Comparison of ENCODE assay signal across 18 mouse cellular contexts in the genomic region with DNA sequence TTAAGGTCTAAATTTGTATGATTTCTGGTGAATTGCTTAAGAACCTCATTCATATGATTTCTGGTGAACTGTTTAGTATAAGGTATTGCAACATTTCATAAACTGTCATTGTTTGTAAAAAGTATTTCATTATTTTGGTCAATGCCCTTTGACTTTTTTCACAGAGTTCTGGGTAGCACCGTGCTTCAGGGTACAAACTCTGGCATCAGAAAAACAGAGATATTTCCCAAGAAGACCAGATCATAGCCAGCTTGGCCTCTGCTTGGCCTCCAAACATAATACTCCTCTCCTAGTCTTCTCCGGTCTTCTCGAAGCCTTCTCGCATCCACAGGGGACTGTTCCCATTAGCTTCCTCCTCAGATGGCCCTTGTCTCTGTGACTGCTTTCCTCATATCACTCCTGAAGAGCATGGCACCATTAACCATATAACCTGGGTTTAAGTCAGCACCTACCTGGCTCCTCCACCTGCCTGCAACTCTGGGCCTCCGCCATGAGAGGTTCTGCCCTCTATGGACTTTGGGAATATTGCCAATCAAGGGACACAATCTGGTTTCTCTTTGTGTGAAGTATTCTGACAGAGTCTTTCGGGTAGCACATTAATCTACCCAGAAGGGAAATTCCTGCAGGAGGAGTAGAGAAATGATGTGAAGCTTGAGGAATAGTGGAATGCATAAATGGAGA.
A peak's percentile ranks its signal among the peaks of the same experiment; 100 is the strongest.
DNase-seq lines count a peak whose midpoint lies in the region; ATAC-seq and TF ChIP-seq lines count a peak whose summit lies in the region.
"Had no signal": no experiment of that assay in that cellular context is flagged by ENCODE, and none has a peak within 500 bp of the region (broad histone marks: within the 10 kb centered on the region; RNA-seq: fewer than 3 reads in every experiment).

No protein-coding gene starts in this region.

- H3K36me3 ChIP-seq in hindbrain, embryonic 16.5 days (ENCODE audit: control insufficient read depth, insufficient read depth, low read length), result no peaks in the 10 kb centered on the region
- H3K36me3 ChIP-seq in hindbrain, embryonic 12.5 days, result no peaks in the 10 kb centered on the region
- H3K36me3 ChIP-seq in liver, postnatal 0 days (replicated peaks; ENCODE audit: insufficient read depth, low read length), result no peaks in the 10 kb centered on the region
- no peaks in the 10 kb centered on the region for H3K36me3 ChIP-seq in liver, embryonic 11.5 days (ENCODE audit: control insufficient read depth, insufficient read depth, low read length)
- H3K36me3 ChIP-seq: embryonic facial prominence, embryonic 15.5 days; heart, embryonic 12.5 days; hindbrain, embryonic 10.5 days; hindbrain, embryonic 15.5 days had no signal

- no peak for TF ChIP-seq EP300 in liver, postnatal 0 days (IDR thresholded peaks at IDR 0.05; ENCODE audit: low read depth)

- H3K27me3 ChIP-seq in hindbrain, embryonic 16.5 days (replicated peaks; ENCODE audit: control insufficient read depth, insufficient read depth, low read length), result no peaks in the 10 kb centered on the region
- H3K27me3 ChIP-seq in hindbrain, embryonic 12.5 days, result no peaks in the 10 kb centered on the region
- no peaks in the 10 kb centered on the region for H3K27me3 ChIP-seq in liver, postnatal 0 days (ENCODE audit: insufficient read depth, low read length)
- H3K27me3 ChIP-seq in liver, embryonic 11.5 days (replicated peaks; ENCODE audit: control insufficient read depth, insufficient read depth, low read length), result no peaks in the 10 kb centered on the region
- H3K27me3 ChIP-seq: embryonic facial prominence, embryonic 15.5 days; heart, embryonic 12.5 days; hindbrain, embryonic 15.5 days had no signal

- WGBS in hindbrain, embryonic 16.5 days, result 86% methylated on average over 6 of the region's 6 CpGs
- whole genome bisulfite sequencing in hindbrain, embryonic 12.5 days, result 92% methylated on average over 6 of the region's 6 CpGs
- 69% methylated on average over 6 of the region's 6 CpGs for WGBS in liver, postnatal 0 days (ENCODE audit: insufficient replicate concordance)
- 90% methylated on average over 6 of the region's 6 CpGs for WGBS in liver, embryonic 11.5 days

- no peak for TF ChIP-seq CTCF in liver, postnatal 0 days (IDR thresholded peaks at IDR 0.05; ENCODE audit: low read depth)

- no peak overlapping the region for H3K4me3 ChIP-seq in hindbrain, embryonic 16.5 days (ENCODE audit: low read length)
- no peak overlapping the region for H3K4me3 ChIP-seq in hindbrain, embryonic 12.5 days
- no peak overlapping the region for H3K4me3 ChIP-seq in liver, postnatal 0 days (ENCODE audit: low read depth, low read length)
- no peak overlapping the region for H3K4me3 ChIP-seq in liver, embryonic 11.5 days (ENCODE audit: low read depth, low read length)
- H3K4me3 ChIP-seq: embryonic facial prominence, embryonic 15.5 days; erythroblast, embryonic 14.5 days; gastrocnemius, adult 2 months; heart, embryonic 12.5 days; hindbrain, embryonic 10.5 days; hindbrain, embryonic 15.5 days had no signal

- H3K9ac ChIP-seq in hindbrain, embryonic 16.5 days (ENCODE audit: low read depth, low read length), result no peak overlapping the region
- no peak overlapping the region for H3K9ac ChIP-seq in hindbrain, embryonic 12.5 days
- no peak overlapping the region for H3K9ac ChIP-seq in liver, postnatal 0 days (replicated peaks)
- H3K9ac ChIP-seq in liver, embryonic 11.5 days (ENCODE audit: low read depth, low read length), result no peak overlapping the region
- H3K9ac ChIP-seq: embryonic facial prominence, embryonic 15.5 days; heart, embryonic 12.5 days; hindbrain, embryonic 15.5 days had no signal

- H3K4me2 ChIP-seq in hindbrain, embryonic 16.5 days (ENCODE audit: low read length), result no peak overlapping the region
- H3K4me2 ChIP-seq in hindbrain, embryonic 12.5 days (replicated peaks), result no peak overlapping the region
- no peak overlapping the region for H3K4me2 ChIP-seq in liver, postnatal 0 days (ENCODE audit: low read depth, low read length)
- no peak overlapping the region for H3K4me2 ChIP-seq in liver, embryonic 11.5 days
- H3K4me2 ChIP-seq: embryonic facial prominence, embryonic 15.5 days; heart, embryonic 12.5 days; hindbrain, embryonic 15.5 days had no signal

- ATAC-seq in hindbrain, embryonic 16.5 days, result peak; percentile 17; the same call in 1 of the 2 replicates
- no peak for ATAC-seq in hindbrain, embryonic 12.5 days (ENCODE audit: low FRiP score)
- ATAC-seq in liver, postnatal 0 days, result peak; percentile 82
- no peak for ATAC-seq in liver, embryonic 11.5 days (replicated peaks; ENCODE audit: low FRiP score)
- ATAC-seq: inflammation-experienced regulatory T-cells, adult 6 months had no signal

- no peaks in the 10 kb centered on the region for H3K4me1 ChIP-seq in hindbrain, embryonic 16.5 days (ENCODE audit: control insufficient read depth, insufficient read depth, low read depth, low read length)
- no peaks in the 10 kb centered on the region for H3K4me1 ChIP-seq in hindbrain, embryonic 12.5 days
- no peaks in the 10 kb centered on the region for H3K4me1 ChIP-seq in liver, postnatal 0 days (ENCODE audit: insufficient read depth)
- H3K4me1 ChIP-seq in liver, embryonic 11.5 days (replicated peaks; ENCODE audit: control insufficient read depth, insufficient read depth, low read length), result no peaks in the 10 kb centered on the region
- H3K4me1 ChIP-seq: embryonic facial prominence, embryonic 15.5 days; hindbrain, embryonic 15.5 days had no signal

- peak; percentile 4 for DNase-seq in cerebellum, adult 11-12 months
- DNase-seq in cerebellum, postnatal 36 days, result no peak
- DNase-seq in kidney, adult 9 months, result peak; percentile 73
- no peak for DNase-seq in kidney, postnatal 10 days
- DNase-seq in liver, postnatal 0 days, result peak; percentile 27
- DNase-seq in liver, embryonic 11.5 days (ENCODE audit: low spot score), result no peak
- DNase-seq: adrenal gland, postnatal 14 days; embryo, embryonic 11 days; gastrocnemius, adult 2 months; gastrocnemius, postnatal 25 days had no signal

- no peak overlapping the region for H3K27ac ChIP-seq in hindbrain, embryonic 16.5 days (ENCODE audit: low read depth, low read length)
- H3K27ac ChIP-seq in hindbrain, embryonic 12.5 days, result no peak overlapping the region
- H3K27ac ChIP-seq in liver, postnatal 0 days (ENCODE audit: low read depth), result peak overlapping the region; percentile 46
- H3K27ac ChIP-seq in liver, embryonic 11.5 days (ENCODE audit: low read depth, low read length), result no peak overlapping the region
- H3K27ac ChIP-seq: embryonic facial prominence, embryonic 15.5 days; gastrocnemius, adult 2 months; hindbrain, embryonic 10.5 days; hindbrain, embryonic 15.5 days had no signal

- no peaks in the 10 kb centered on the region for H3K9me3 ChIP-seq in hindbrain, embryonic 16.5 days (ENCODE audit: control insufficient read depth, low read length)
- no peaks in the 10 kb centered on the region for H3K9me3 ChIP-seq in hindbrain, embryonic 12.5 days (replicated peaks)
- no peaks in the 10 kb centered on the region for H3K9me3 ChIP-seq in liver, postnatal 0 days (ENCODE audit: low read length)
- no peaks in the 10 kb centered on the region for H3K9me3 ChIP-seq in liver, embryonic 11.5 days (ENCODE audit: control insufficient read depth, low read length)
- H3K9me3 ChIP-seq: embryonic facial prominence, embryonic 15.5 days; heart, embryonic 12.5 days; hindbrain, embryonic 10.5 days; hindbrain, embryonic 15.5 days had no signal

Comparison
In these comparisons a context has a peak if more than half of its experiments do, and no peak if none do; other contexts are left out.
1. DNase-seq: peak in cerebellum, adult 11-12 months (single experiment), kidney, adult 9 months (single experiment) and liver, postnatal 0 days (single experiment); none in cerebellum, postnatal 36 days (0 of 2), kidney, postnatal 10 days (single experiment) and liver, embryonic 11.5 days (single experiment).
2. ATAC-seq: peak in hindbrain, embryonic 16.5 days (single experiment) and liver, postnatal 0 days (single experiment); none in hindbrain, embryonic 12.5 days (single experiment) and liver, embryonic 11.5 days (single experiment).